Comparison of ENCODE assay signal across 8 mouse cellular contexts in the genomic region with DNA sequence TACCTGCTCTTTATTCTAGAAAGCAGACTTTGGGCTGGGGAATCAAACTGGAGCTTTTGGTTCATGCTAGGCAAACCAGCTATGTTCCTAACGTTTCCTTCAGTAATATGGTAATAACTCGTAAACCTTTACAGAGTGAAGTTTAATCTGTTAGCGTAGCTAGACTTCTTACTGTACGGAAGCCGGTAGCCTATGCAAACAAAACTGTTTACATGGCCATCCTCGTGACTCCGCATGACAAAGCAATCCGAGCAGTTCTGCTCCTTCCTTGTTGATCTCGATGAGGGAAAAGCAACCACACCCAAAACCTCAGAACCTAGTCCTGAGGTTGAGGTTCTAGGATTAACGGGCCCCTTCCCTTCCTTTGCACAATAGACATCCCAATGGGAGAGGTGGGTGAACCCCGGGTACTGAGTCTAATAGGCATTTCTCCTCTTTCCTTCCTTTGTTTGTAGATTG. TPM values are rescaled to one million over a fixed set of nuclear protein-coding genes. Genes with fewer than 3 reads are reported as not detected.
A peak's percentile ranks its signal among the peaks of the same experiment; 100 is the strongest.
DNase-seq lines count a peak whose midpoint lies in the region; ATAC-seq and TF ChIP-seq lines count a peak whose summit lies in the region.

No protein-coding gene starts in this region.

- H3K27me3 ChIP-seq in kidney, adult 2 months (replicated peaks; ENCODE audit: control insufficient read depth, insufficient read depth, low read length) = no peaks in the 10 kb centered on the region
- no peaks in the 10 kb centered on the region for H3K27me3 ChIP-seq in limb, embryonic 12.5 days
- H3K27me3 ChIP-seq in midbrain, embryonic 13.5 days = no peaks in the 10 kb centered on the region

- peaks cover 15% of the 10 kb centered on the region; the same call in 1 of the 2 replicates for H3K4me1 ChIP-seq in kidney, adult 2 months (ENCODE audit: control insufficient read depth, insufficient read depth, low read length)
- H3K4me1 ChIP-seq in limb, embryonic 12.5 days (replicated peaks) = peaks cover 22% of the 10 kb centered on the region
- peaks cover 38% of the 10 kb centered on the region for H3K4me1 ChIP-seq in midbrain, embryonic 13.5 days (replicated peaks)

- peak overlapping the region; percentile 98 for H3K27ac ChIP-seq in kidney, adult 2 months (ENCODE audit: insufficient read depth, low read depth, low read length)
- peak overlapping the region; percentile 98 for H3K27ac ChIP-seq in limb, embryonic 12.5 days
- peak overlapping the region; percentile 98 for H3K27ac ChIP-seq in midbrain, embryonic 13.5 days

- peaks cover 12% of the 10 kb centered on the region for H3K36me3 ChIP-seq in kidney, adult 2 months (ENCODE audit: control insufficient read depth, insufficient read depth, low read length)
- peaks cover 24% of the 10 kb centered on the region for H3K36me3 ChIP-seq in limb, embryonic 12.5 days
- peaks cover 22% of the 10 kb centered on the region for H3K36me3 ChIP-seq in midbrain, embryonic 13.5 days

- H3K4me2 ChIP-seq in limb, embryonic 12.5 days = peak overlapping the region; percentile 79
- peak overlapping the region; percentile 68 for H3K4me2 ChIP-seq in midbrain, embryonic 13.5 days (replicated peaks)

- no peak for TF ChIP-seq POLR2A in kidney, adult 2 months (IDR thresholded peaks at IDR 0.05; ENCODE audit: low read depth, low read length)

- H3K9ac ChIP-seq in limb, embryonic 12.5 days (replicated peaks) = peak overlapping the region; percentile 94
- peak overlapping the region; percentile 91 for H3K9ac ChIP-seq in midbrain, embryonic 13.5 days (replicated peaks)

- DNase-seq in frontal cortex, postnatal 14 days (ENCODE audit: low spot score in 2 of 2) = peak; percentile 27 to 35
- DNase-seq in heart, adult 18-20 months = peak; percentile 80 to 83
- DNase-seq in kidney, adult 2 months = peak; percentile 74
- DNase-seq in spleen, postnatal 4 days (ENCODE audit: low spot score in 2 of 2) = peak; percentile 57 to 74

- TF ChIP-seq CTCF in kidney, adult 2 months (conservative IDR thresholded peaks at IDR 0.05; ENCODE audit: insufficient read depth, insufficient read length, low read depth, low read length) = no peak

- 0% methylated on average over 11 of the region's 11 CpGs for WGBS in kidney, adult 2 months
- WGBS in limb, embryonic 12.5 days = 4% methylated on average over 11 of the region's 11 CpGs
- WGBS in midbrain, embryonic 13.5 days = 3% methylated on average over 11 of the region's 11 CpGs

- H3K4me3 ChIP-seq in kidney, adult 2 months (ENCODE audit: insufficient read depth, low read depth, low read length) = peak overlapping the region; percentile 90
- peak overlapping the region; percentile 63 for H3K4me3 ChIP-seq in limb, embryonic 12.5 days (replicated peaks)
- peak overlapping the region; percentile 69 for H3K4me3 ChIP-seq in midbrain, embryonic 13.5 days (replicated peaks)

- H3K9me3 ChIP-seq in limb, embryonic 12.5 days = no peaks in the 10 kb centered on the region
- no peaks in the 10 kb centered on the region for H3K9me3 ChIP-seq in midbrain, embryonic 13.5 days

- no peak; the same call in none of the 2 replicates for ATAC-seq in frontal cortex, adult (ENCODE audit: low TSS enrichment)
- peak; percentile 37 for ATAC-seq in common myeloid progenitor, adult 5-6 weeks (replicated peaks; ENCODE audit: low read depth, poor library complexity, severe bottlenecking)
- ATAC-seq in limb, embryonic 12.5 days (ENCODE audit: insufficient number of reproducible peaks, insufficient read depth, low FRiP score, low TSS enrichment, low read depth) = no peak
- peak; percentile 9; the same call in 1 of the 2 replicates for ATAC-seq in midbrain, embryonic 13.5 days

RNA-seq across cellular contexts. Expression of a gene that starts 0.7 kb away (rescaled TPM):
- 1,111 and 1,232 TPM in 2 replicates for total RNA-seq in common myeloid progenitor, adult 5-6 weeks (2017)
- total RNA-seq in heart, adult 18-20 months (2021) = 100 to 1,000 TPM; 599 to 655 TPM
- 1,891 and 2,089 TPM in 2 replicates for polyA plus RNA-seq in kidney, adult 2 months (2012; rRNA removed)
- polyA plus RNA-seq in limb, embryonic 12.5 days (2016; fragmentation: Nextera tagmentation; extraction: Ambion mirVana) = 3,589 and 3,648 TPM in 2 replicates
- polyA plus RNA-seq in midbrain, embryonic 13.5 days (2015; fragmentation: Nextera tagmentation; extraction: Ambion mirVana) = 4,691 and 4,901 TPM in 2 replicates

RNA-seq across cellular contexts. Expression of a gene that starts 11.2 kb away (rescaled TPM):
- 13.4 and 18.7 TPM in 2 replicates for total RNA-seq in common myeloid progenitor, adult 5-6 weeks (2017)
- 10 to 100 TPM; 19.5 to 25.5 TPM for total RNA-seq in heart, adult 18-20 months (2021)
- polyA plus RNA-seq in kidney, adult 2 months (2012; rRNA removed) = 34.4 and 41.7 TPM in 2 replicates
- polyA plus RNA-seq in limb, embryonic 12.5 days (2016; fragmentation: Nextera tagmentation; extraction: Ambion mirVana) = 44.5 and 47.9 TPM in 2 replicates
- polyA plus RNA-seq in midbrain, embryonic 13.5 days (2015; fragmentation: Nextera tagmentation; extraction: Ambion mirVana) = 52.8 and 65.6 TPM in 2 replicates

RNA-seq across cellular contexts. Expression of a gene that starts 24.0 kb away (rescaled TPM):
- 13.0 and 15.9 TPM in 2 replicates for total RNA-seq in common myeloid progenitor, adult 5-6 weeks (2017)
- total RNA-seq in heart, adult 18-20 months (2021) = 1 to 10 TPM; 3.0 TPM
- 2.6 and 4.1 TPM in 2 replicates for polyA plus RNA-seq in kidney, adult 2 months (2012; rRNA removed)
- polyA plus RNA-seq in limb, embryonic 12.5 days (2016; fragmentation: Nextera tagmentation; extraction: Ambion mirVana) = 0.88 and 1.2 TPM in 2 replicates
- polyA plus RNA-seq in midbrain, embryonic 13.5 days (2015; fragmentation: Nextera tagmentation; extraction: Ambion mirVana) = 20.7 TPM in 2 replicates

Comparison
In these comparisons a context has a peak if more than half of its experiments do, and no peak if none do; other contexts are left out.
1. DNase-seq: peak in every context shown above with its lines; median percentile 82 in heart, adult 18-20 months; 74 in kidney, adult 2 months; 66 in spleen, postnatal 4 days; 31 in frontal cortex, postnatal 14 days.
2. ATAC-seq: peak in common myeloid progenitor, adult 5-6 weeks (single experiment) and midbrain, embryonic 13.5 days (single experiment); none in frontal cortex, adult (single experiment) and limb, embryonic 12.5 days (single experiment).
3. Peak in every context shown above with its lines, with median percentiles within 50 percentile points of each other: H3K27ac ChIP-seq and H3K4me3 ChIP-seq.